Mouse (Mus musculus): ENCODE results near the gene Krt222. TPM values are rescaled to one million over a fixed set of nuclear protein-coding genes. Genes with fewer than 3 reads are reported as not detected.

Krt222 gene
- polyA plus RNA-seq, 1 experiment: 0.11 TPM

GRCm38 (mm10) chr11:99187348-99187747 is 56.5 kb downstream of the Krt222 start:
- no peak for TF ChIP-seq CTCF (IDR thresholded peaks at IDR 0.05; ENCODE audit: insufficient read depth, low read length)
- no peak for TF ChIP-seq POLR2A (IDR thresholded peaks at IDR 0.05; ENCODE audit: borderline replicate concordance, extremely low read depth, low read depth, low read length)
- WGBS: 72% methylated on average over 4 of the region's 4 CpGs
- no peak for DNase-seq
- Histone ChIP-seq H3K4me3 (replicated peaks; ENCODE audit: extremely low read depth, low read depth, low read length) (no peak overlapping the region), H3K4me1 (ENCODE audit: control insufficient read depth, insufficient read depth, low read length) (no peaks in the 10 kb centered on the region)

- TF ChIP-seq CTCF (IDR thresholded peaks at IDR 0.05; ENCODE audit: insufficient read depth, low read length) (no peak), POLR2A (IDR thresholded peaks at IDR 0.05; ENCODE audit: borderline replicate concordance, extremely low read depth, low read depth, low read length) (no peak)
- 67% methylated on average over 2 of the region's 2 CpGs for WGBS
- no peak for DNase-seq
- Histone ChIP-seq H3K4me1 (ENCODE audit: control insufficient read depth, insufficient read depth, low read length) (no peaks in the 10 kb centered on the region), H3K4me3 (replicated peaks; ENCODE audit: extremely low read depth, low read depth, low read length) (no peak overlapping the region)
Measured at GRCm38 (mm10) chr11:99186836-99187235, 57.0 kb downstream of the Krt222 start.

Other genes with a start within 250 kb of the Krt222 start
- 0.58 and 1.4 TPM in 2 replicates for gene Top2a, start 219.9 kb downstream of the Krt222 start, polyA plus RNA-seq (2012; rRNA removed)
- gene Igfbp4, start 202.8 kb downstream of the Krt222 start, polyA plus RNA-seq (2012; rRNA removed): 459 and 481 TPM in 2 replicates
- 2.9 and 4.9 TPM in 2 replicates for gene Tns4, start 154.8 kb downstream of the Krt222 start, polyA plus RNA-seq (2012; rRNA removed)
- gene Ccr7, start 89.0 kb downstream of the Krt222 start, polyA plus RNA-seq (2012; rRNA removed): 15.5 and 19.7 TPM in 2 replicates
- gene Smarce1, start 13.1 kb downstream of the Krt222 start, polyA plus RNA-seq (2012; rRNA removed): 19.3 and 20.8 TPM in 2 replicates
- not detected in 2 replicates for gene Krt24, start 41.2 kb upstream of the Krt222 start, polyA plus RNA-seq (2012; rRNA removed)
- not detected in 2 replicates for gene Krt25, start 78.9 kb upstream of the Krt222 start, polyA plus RNA-seq (2012; rRNA removed)
- not detected in 2 replicates for gene Krt26, start 93.9 kb upstream of the Krt222 start, polyA plus RNA-seq (2012; rRNA removed)
- gene Krt27, start 107.0 kb upstream of the Krt222 start, polyA plus RNA-seq (2012; rRNA removed): not detected in 2 replicates
- gene Krt28, start 130.8 kb upstream of the Krt222 start, polyA plus RNA-seq (2012; rRNA removed): 0.11 and 0.15 TPM in 2 replicates
- gene Krt10, start 145.3 kb upstream of the Krt222 start, polyA plus RNA-seq (2012; rRNA removed): 1.0 and 1.1 TPM in 2 replicates
- gene Krt12, start 178.2 kb upstream of the Krt222 start, polyA plus RNA-seq (2012; rRNA removed): 0.06 TPM in 1 of 2 replicates, not detected in the other
- gene Krt20, start 194.1 kb upstream of the Krt222 start, polyA plus RNA-seq (2012; rRNA removed): 0.72 TPM in 1 of 2 replicates, not detected in the other
- gene Krt23, start 249.1 kb upstream of the Krt222 start, polyA plus RNA-seq (2012; rRNA removed): 20.2 and 26.1 TPM in 2 replicates